Mouse (Mus musculus): ENCODE measurements at regions not wholly inside any gene's neighbourhood (a gene's known extent, or its start where the extent isn't known, plus 50 kb on each side); places are given as distances from the start of the nearest gene placed in this dataset.

DNA sequence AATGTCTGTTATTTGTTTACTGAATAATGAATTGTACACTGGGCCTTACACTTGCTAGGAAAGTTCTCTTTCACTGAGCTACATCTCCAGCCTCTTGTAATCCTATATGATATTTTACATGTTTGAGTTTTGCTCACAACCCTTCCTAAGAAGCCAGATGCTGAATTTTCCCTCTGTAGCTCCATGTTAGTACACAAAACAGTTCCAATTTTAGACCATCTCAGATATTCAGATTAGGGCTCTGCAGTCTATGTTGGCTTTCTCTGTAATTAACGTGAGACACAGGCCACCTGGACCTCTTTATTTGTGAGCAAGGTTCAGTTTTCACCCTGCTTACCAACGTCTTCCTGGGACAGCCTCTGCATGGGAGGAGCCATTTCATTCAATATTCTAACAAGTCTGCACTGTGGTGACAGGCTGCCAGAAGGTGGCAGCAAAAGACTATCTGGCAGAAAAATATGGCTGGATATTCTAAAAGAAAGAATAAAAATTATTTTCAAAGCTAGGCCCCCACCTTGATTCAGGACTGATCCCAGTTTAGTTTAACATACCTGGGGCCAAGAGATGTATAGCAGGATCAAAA, 72.1 kb upstream of the Cypt1 start:
- peak; percentile 36 for TF ChIP-seq CTCF (conservative IDR thresholded peaks at IDR 0.05; ENCODE audit: low read length)
- no peak for TF ChIP-seq NANOG (IDR thresholded peaks at IDR 0.05; ENCODE audit: borderline replicate concordance, low read length)

Data from E14TG2a.4 (cell line).